Mouse (Mus musculus) C2C12 (cell line): ENCODE results near the gene Myo1b. TPM values are rescaled to one million over a fixed set of nuclear protein-coding genes. Genes with fewer than 3 reads are reported as not detected.

Experiments
- H3K27me3 ChIP-seq: one replicate; pipeline ENCODE4 v1.6.1; 2011; ENCODE audit not compliant: control insufficient read depth, insufficient read depth, insufficient read length
- H3K36me3 ChIP-seq: one replicate; pipeline ENCODE4 v1.6.1; 2011; ENCODE audit not compliant: control insufficient read depth, insufficient read depth
- H3K4me3 ChIP-seq: one replicate; pipeline ENCODE4 v1.5.1; 2011; ENCODE audit warnings: mild to moderate bottlenecking, control low read depth; ENCODE audit not compliant: poor library complexity, insufficient read depth, severe bottlenecking
- H3K79me2 ChIP-seq: one replicate; pipeline ENCODE4 v1.6.1; 2011; ENCODE audit not compliant: control insufficient read depth, insufficient read depth
- H3K79me3 ChIP-seq: one replicate; pipeline ENCODE4 v1.6.1; 2011; ENCODE audit warnings: low read depth, control low read depth
- H3ac ChIP-seq: one replicate; pipeline ENCODE3; 2011; ENCODE audit warnings: low read depth; ENCODE audit not compliant: control insufficient read depth, insufficient read length
- CEBPB ChIP-seq: IDR thresholded peaks from one replicate; pipeline ENCODE4 v1.6.1; 2011; ENCODE audit warnings: low read depth, mild to moderate bottlenecking, control low read depth, moderate library complexity
- CTCF ChIP-seq: IDR thresholded peaks from one replicate; pipeline ENCODE4 v1.5.1; 2011; ENCODE audit not compliant: control insufficient read depth, insufficient read depth, insufficient read length
- FOSL1 ChIP-seq: IDR thresholded peaks from one replicate; pipeline ENCODE4 v1.8.0; 2011; ENCODE audit warnings: mild to moderate bottlenecking, low read length; ENCODE audit not compliant: poor library complexity, insufficient read depth, severe bottlenecking
- MAX ChIP-seq: IDR thresholded peaks from one replicate; pipeline ENCODE4 v1.6.1; 2011; ENCODE audit warnings: mild to moderate bottlenecking, control low read depth
- MYOD1 ChIP-seq: IDR thresholded peaks from one replicate; pipeline ENCODE4 v1.6.1; 2011; ENCODE audit warnings: low read depth; ENCODE audit not compliant: control insufficient read depth, insufficient read length
- MYOG ChIP-seq: IDR thresholded peaks from one replicate; pipeline ENCODE4 v1.6.1; 2011; ENCODE audit not compliant: control insufficient read depth, insufficient read length; ENCODE audit errors: extremely low read depth
- USF1 ChIP-seq: IDR thresholded peaks from one replicate; pipeline ENCODE4 v1.6.1; 2011; ENCODE audit warnings: low read depth, mild to moderate bottlenecking, control low read depth, moderate library complexity
- polyA plus RNA-seq: library from polyadenylated mRNA; unstranded; fragments of >200 nt; fragmentation: generic; extraction: Trizol; gene quantifications from one replicate; pipeline ENCODE4 v1.2.1, GENCODE M21; 2012; ENCODE audit warnings: missing spikeins

Gene Myo1b
- polyA plus RNA-seq, 1 experiment: 2.9 TPM

GRCm38 (mm10) chr1:51759657-51760056 is 156.2 kb downstream of the Myo1b start:
- no peak overlapping the region for H3ac ChIP-seq
- H3K27me3 ChIP-seq: no peaks in the 10 kb centered on the region
- no peaks in the 10 kb centered on the region for H3K79me2 ChIP-seq
- no peaks in the 10 kb centered on the region for H3K79me3 ChIP-seq
- TF ChIP-seq MYOD1 (no peak), CEBPB (no peak), USF1 (no peak), MYOG (no peak), CTCF (no peak), FOSL1 (no peak), MAX (no peak)
- no peaks in the 10 kb centered on the region for H3K36me3 ChIP-seq
- no peak overlapping the region for H3K4me3 ChIP-seq

GRCm38 (mm10) chr1:51758326-51759109 is 157.4 kb downstream of the Myo1b start:
- TF ChIP-seq MYOG (no peak), FOSL1 (no peak), MAX (no peak), MYOD1 (no peak), USF1 (no peak), CTCF (no peak), CEBPB (no peak)
- Histone ChIP-seq H3K27me3 (no peaks in the 10 kb centered on the region), H3K79me3 (no peaks in the 10 kb centered on the region), H3K79me2 (no peaks in the 10 kb centered on the region), H3K36me3 (peaks cover 6% of the 10 kb centered on the region), H3ac (no peak overlapping the region), H3K4me3 (no peak overlapping the region)

DNA sequence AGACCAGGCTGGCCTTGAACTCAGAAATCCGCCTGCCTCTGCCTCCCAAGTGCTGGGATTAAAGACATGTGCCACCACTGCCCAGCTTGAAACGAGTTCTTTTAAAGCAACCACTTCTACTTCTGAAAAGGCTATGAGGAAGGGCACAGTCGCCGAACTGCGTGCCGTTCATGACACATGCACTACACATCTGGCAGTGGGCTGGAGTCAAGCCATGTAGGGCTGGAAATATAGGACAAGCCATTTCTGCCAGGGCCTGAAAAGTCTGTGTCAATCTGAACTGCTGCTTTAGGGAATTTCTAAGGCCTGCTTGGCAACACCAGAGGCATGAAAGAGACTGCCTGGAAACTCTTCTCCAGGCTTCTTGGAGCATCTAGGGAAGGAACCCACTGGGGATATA is 162.2 kb downstream of the Myo1b start:
- Histone ChIP-seq H3K4me3 (no peak overlapping the region), H3K79me3 (no peaks in the 10 kb centered on the region), H3K36me3 (peaks cover 6% of the 10 kb centered on the region), H3ac (no peak overlapping the region), H3K79me2 (no peaks in the 10 kb centered on the region), H3K27me3 (no peaks in the 10 kb centered on the region)
- TF ChIP-seq CEBPB (no peak), USF1 (no peak)

- Histone ChIP-seq H3K79me3 (no peaks in the 10 kb centered on the region), H3K79me2 (no peaks in the 10 kb centered on the region), H3K27me3 (no peaks in the 10 kb centered on the region), H3K4me3 (no peak overlapping the region), H3K36me3 (peaks cover 6% of the 10 kb centered on the region), H3ac (no peak overlapping the region)
- TF ChIP-seq MYOD1: no peak
- TF ChIP-seq FOSL1: no peak
- no peak for TF ChIP-seq MYOG
- no peak for TF ChIP-seq MAX
- no peak for TF ChIP-seq CTCF
- no peak for TF ChIP-seq CEBPB
- no peak for TF ChIP-seq USF1
These were observed 164.9 kb downstream of the Myo1b start for GRCm38 (mm10) chr1:51751006-51751405.

GRCm38 (mm10) chr1:51748306-51748705 is 167.6 kb downstream of the Myo1b start:
- H3K79me3 ChIP-seq: no peaks in the 10 kb centered on the region
- TF ChIP-seq CEBPB (no peak), USF1 (no peak), FOSL1 (no peak), MYOD1 (no peak), MYOG (no peak), CTCF (no peak), MAX (no peak)
- no peak overlapping the region for H3K4me3 ChIP-seq
- no peaks in the 10 kb centered on the region for H3K36me3 ChIP-seq
- H3K79me2 ChIP-seq: no peaks in the 10 kb centered on the region
- H3ac ChIP-seq: no peak overlapping the region
- H3K27me3 ChIP-seq: no peaks in the 10 kb centered on the region

- Histone ChIP-seq H3K79me3 (no peaks in the 10 kb centered on the region), H3K79me2 (no peaks in the 10 kb centered on the region), H3K36me3 (no peaks in the 10 kb centered on the region), H3ac (no peak overlapping the region), H3K27me3 (no peaks in the 10 kb centered on the region), H3K4me3 (no peak overlapping the region)
- TF ChIP-seq MYOG (no peak), MAX (peak; percentile 54)
These were observed 168.4 kb downstream of the Myo1b start for GRCm38 (mm10) chr1:51747494-51747893.
